Mouse (Mus musculus): ENCODE measurements at regions not wholly inside any gene's neighbourhood (a gene's known extent, or its start where the extent isn't known, plus 50 kb on each side); places are given as distances from the start of the nearest gene placed in this dataset.

DNA sequence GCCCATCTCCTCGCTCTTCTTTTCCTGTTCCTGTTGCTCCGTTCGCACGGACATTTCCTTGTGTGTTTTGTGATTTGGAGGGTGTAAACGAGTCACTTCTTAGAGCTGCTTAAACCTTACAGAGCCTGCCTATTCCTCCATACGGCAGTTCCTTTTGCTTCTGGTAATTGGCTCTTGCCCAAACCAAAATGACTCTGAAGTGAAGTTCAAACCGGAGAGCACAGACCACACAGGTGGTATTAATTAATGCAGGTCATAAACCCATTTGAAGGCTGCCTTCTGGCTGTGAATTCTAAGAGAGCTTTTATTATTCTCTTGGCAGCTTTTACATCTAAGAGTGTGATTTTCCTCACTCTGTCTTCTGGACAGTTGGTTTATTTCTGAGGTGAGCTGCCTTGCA lies 291.1 kb downstream of the Adamts20 start:
- TF ChIP-seq EP300 (IDR thresholded peaks at IDR 0.05; ENCODE audit: low read depth): no peak
- no peak for TF ChIP-seq CTCF (IDR thresholded peaks at IDR 0.05; ENCODE audit: low read depth)
- H3K4me3 ChIP-seq (ENCODE audit: insufficient read depth in 1 of 2, low read depth in 2 of 2, low read length in 2 of 2): no peak overlapping the region
- no peak for ATAC-seq (ENCODE audit: insufficient read depth)
- DNase-seq (ENCODE audit: low read depth in 3 of 3, low spot score in 3 of 3): no peak
- no peaks in the 10 kb centered on the region for H3K36me3 ChIP-seq (replicated peaks; ENCODE audit: control insufficient read depth, insufficient read depth, low read depth)
- H3K27me3 ChIP-seq (ENCODE audit: control insufficient read depth, insufficient read depth, low read length): no peaks in the 10 kb centered on the region
- no peak overlapping the region for H3K9ac ChIP-seq (replicated peaks)
- no peak overlapping the region for H3K27ac ChIP-seq
- no peaks in the 10 kb centered on the region for H3K9me3 ChIP-seq (ENCODE audit: control insufficient read depth, low read length)
- H3K4me1 ChIP-seq (replicated peaks; ENCODE audit: control insufficient read depth in 2 of 2, insufficient read depth in 2 of 2, low read length in 1 of 2): no peaks in the 10 kb centered on the region
- WGBS (ENCODE audit: insufficient replicate concordance): 54% methylated on average over 7 of the region's 7 CpGs
- no peak overlapping the region for H3K4me2 ChIP-seq (ENCODE audit: low read depth)

DNA sequence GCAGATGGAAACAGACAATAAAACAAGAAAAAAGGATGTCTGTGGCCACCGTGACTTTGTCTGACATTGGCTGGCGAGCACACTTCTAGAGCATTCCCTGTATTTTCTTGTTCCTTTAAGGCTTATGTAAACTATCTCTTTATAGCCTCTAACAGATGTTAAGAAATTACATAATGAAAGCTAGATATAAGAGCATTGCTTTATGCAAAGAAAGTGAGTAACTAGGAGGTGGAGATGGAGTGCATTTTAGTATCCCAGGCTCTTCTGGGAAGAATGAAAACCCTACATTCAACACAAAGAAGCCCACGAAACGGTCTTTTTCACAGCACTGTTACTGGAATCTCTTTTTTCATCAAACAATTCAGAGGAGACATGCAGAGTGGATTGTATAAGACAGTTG lies 304.4 kb downstream of the Adamts20 start:
- H3K9me3 ChIP-seq (ENCODE audit: control insufficient read depth, low read length): no peaks in the 10 kb centered on the region
- ATAC-seq (ENCODE audit: insufficient read depth): no peak
- H3K27ac ChIP-seq: no peak overlapping the region
- no peak overlapping the region for H3K4me3 ChIP-seq (ENCODE audit: insufficient read depth in 1 of 2, low read depth in 2 of 2, low read length in 2 of 2)
- H3K36me3 ChIP-seq (replicated peaks; ENCODE audit: control insufficient read depth, insufficient read depth, low read depth): no peaks in the 10 kb centered on the region
- no peak for TF ChIP-seq CTCF (IDR thresholded peaks at IDR 0.05; ENCODE audit: low read depth)
- no peak for TF ChIP-seq EP300 (IDR thresholded peaks at IDR 0.05; ENCODE audit: low read depth)
- no peaks in the 10 kb centered on the region for H3K27me3 ChIP-seq (ENCODE audit: control insufficient read depth, insufficient read depth, low read length)
- no peaks in the 10 kb centered on the region for H3K4me1 ChIP-seq (replicated peaks; ENCODE audit: control insufficient read depth in 2 of 2, insufficient read depth in 2 of 2, low read length in 1 of 2)
- WGBS (ENCODE audit: insufficient replicate concordance): 67% methylated on average over 4 of the region's 4 CpGs
- H3K9ac ChIP-seq (replicated peaks): no peak overlapping the region
- DNase-seq (ENCODE audit: low read depth in 3 of 3, low spot score in 3 of 3): no peak
- no peak overlapping the region for H3K4me2 ChIP-seq (ENCODE audit: low read depth)

DNA sequence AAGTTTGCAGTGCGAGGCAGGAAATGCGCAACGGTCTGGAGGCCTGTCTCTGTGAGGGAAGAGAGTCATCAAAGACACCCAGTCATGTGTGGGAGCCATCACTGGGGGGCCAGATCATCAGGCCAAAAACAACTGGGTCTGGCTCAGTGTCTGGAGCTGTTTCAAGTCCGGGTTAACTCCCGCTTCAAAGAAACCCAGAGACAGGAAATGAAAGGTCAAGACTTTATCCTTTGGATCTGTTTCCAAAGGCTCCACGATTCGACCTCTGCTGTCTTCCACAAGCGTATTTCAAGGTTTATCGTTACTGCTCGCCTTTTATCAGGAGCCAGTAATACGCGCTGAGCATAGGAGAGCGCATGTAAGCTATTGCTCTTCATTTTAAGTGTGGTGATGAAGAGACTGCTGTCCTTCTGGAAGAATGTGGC lies 325.7 kb downstream of the Adamts20 start:
- no peak overlapping the region for H3K27ac ChIP-seq
- no peak overlapping the region for H3K9ac ChIP-seq (replicated peaks)
- H3K36me3 ChIP-seq (replicated peaks; ENCODE audit: control insufficient read depth, insufficient read depth, low read depth): no peaks in the 10 kb centered on the region
- 61% methylated on average over 13 of the region's 13 CpGs for WGBS (ENCODE audit: insufficient replicate concordance)
- no peak for TF ChIP-seq EP300 (IDR thresholded peaks at IDR 0.05; ENCODE audit: low read depth)
- no peak for TF ChIP-seq CTCF (IDR thresholded peaks at IDR 0.05; ENCODE audit: low read depth)
- H3K4me3 ChIP-seq (ENCODE audit: insufficient read depth in 1 of 2, low read depth in 2 of 2, low read length in 2 of 2): no peak overlapping the region
- H3K4me2 ChIP-seq (ENCODE audit: low read depth): no peak overlapping the region
- no peaks in the 10 kb centered on the region for H3K4me1 ChIP-seq (replicated peaks; ENCODE audit: control insufficient read depth in 2 of 2, insufficient read depth in 2 of 2, low read length in 1 of 2)
- ATAC-seq (ENCODE audit: insufficient read depth): no peak
- H3K9me3 ChIP-seq (ENCODE audit: control insufficient read depth, low read length): no peaks in the 10 kb centered on the region
- DNase-seq (ENCODE audit: low read depth in 3 of 3, low spot score in 3 of 3): no peak
- H3K27me3 ChIP-seq (ENCODE audit: control insufficient read depth, insufficient read depth, low read length): no peaks in the 10 kb centered on the region

DNA sequence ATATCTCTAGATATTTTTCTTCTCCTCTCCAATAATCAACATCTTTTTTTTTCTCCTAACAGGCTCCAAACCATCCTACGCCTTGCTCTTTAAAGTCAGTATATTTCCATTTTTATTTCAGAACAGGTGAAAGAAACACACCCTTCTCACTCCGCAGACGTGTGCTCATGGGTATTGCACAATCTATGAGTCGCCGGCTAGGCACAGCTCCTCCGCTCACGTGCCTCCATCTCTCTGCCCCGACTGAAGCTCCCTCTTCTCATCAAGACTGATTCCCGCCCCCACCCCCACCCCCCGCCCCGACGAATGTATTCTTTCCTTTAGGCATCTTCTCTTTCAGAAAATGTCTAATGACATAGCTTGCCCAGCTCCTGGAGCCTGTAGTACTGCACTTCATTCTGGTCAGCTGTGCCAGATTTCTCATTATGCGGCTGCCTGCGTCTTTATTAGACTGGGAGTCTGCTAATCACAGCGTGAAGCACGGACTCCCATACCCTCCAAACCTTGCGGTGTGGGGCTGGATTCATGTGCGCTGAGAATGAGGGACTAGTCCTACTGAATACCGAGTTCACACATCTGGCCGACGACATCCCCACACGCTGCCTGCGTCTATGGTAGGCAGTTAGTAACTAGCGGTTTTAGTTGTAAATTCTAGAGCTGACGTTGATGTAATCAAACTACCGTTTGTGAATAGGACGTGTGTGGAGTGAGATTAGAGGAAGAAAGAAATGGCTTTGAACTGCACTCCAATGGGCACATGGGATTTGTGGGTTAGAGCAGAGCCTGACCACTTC lies 327.9 kb downstream of the Adamts20 start:
- WGBS (ENCODE audit: insufficient replicate concordance): 69% methylated on average over 27 of the region's 27 CpGs
- Histone ChIP-seq H3K4me3 (ENCODE audit: insufficient read depth in 1 of 2, low read depth in 2 of 2, low read length in 2 of 2) (no peak overlapping the region), H3K4me1 (replicated peaks; ENCODE audit: control insufficient read depth in 2 of 2, insufficient read depth in 2 of 2, low read length in 1 of 2) (no peaks in the 10 kb centered on the region), H3K27ac (no peak overlapping the region), H3K9me3 (ENCODE audit: control insufficient read depth, low read length) (no peaks in the 10 kb centered on the region), H3K4me2 (ENCODE audit: low read depth) (no peak overlapping the region), H3K36me3 (replicated peaks; ENCODE audit: control insufficient read depth, insufficient read depth, low read depth) (no peaks in the 10 kb centered on the region), H3K9ac (replicated peaks) (no peak overlapping the region), H3K27me3 (ENCODE audit: control insufficient read depth, insufficient read depth, low read length) (no peaks in the 10 kb centered on the region)
- TF ChIP-seq EP300 (IDR thresholded peaks at IDR 0.05; ENCODE audit: low read depth) (no peak), CTCF (IDR thresholded peaks at IDR 0.05; ENCODE audit: low read depth) (no peak)
- DNase-seq (ENCODE audit: low read depth in 3 of 3, low spot score in 3 of 3): no peak
- ATAC-seq (ENCODE audit: insufficient read depth): no peak

DNA sequence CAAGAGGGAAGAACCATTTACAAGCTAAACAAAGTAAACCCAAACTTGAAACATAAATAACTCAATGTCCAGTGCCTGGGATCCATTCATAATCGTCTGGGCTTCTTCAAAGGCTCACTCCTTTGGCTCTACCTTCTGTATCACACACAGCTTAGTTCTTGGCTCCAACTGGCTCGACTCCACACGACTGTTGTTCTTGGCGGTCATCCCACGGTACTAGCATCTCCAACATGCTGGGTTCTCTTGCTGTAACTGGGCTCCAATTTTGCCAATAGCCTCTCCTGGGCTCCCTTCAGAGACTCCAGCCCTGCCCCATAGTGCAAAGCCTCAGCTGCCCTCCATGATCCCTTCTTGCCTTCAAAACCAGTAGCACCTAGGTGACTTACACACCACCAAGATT lies 352.4 kb downstream of the Adamts20 start:
- H3K9me3 ChIP-seq (ENCODE audit: control insufficient read depth, low read length): no peaks in the 10 kb centered on the region; the same call in 1 of the 2 replicates
- no peaks in the 10 kb centered on the region for H3K4me1 ChIP-seq (replicated peaks; ENCODE audit: control insufficient read depth in 2 of 2, insufficient read depth in 2 of 2, low read length in 1 of 2)
- TF ChIP-seq CTCF (IDR thresholded peaks at IDR 0.05; ENCODE audit: low read depth) (no peak), EP300 (IDR thresholded peaks at IDR 0.05; ENCODE audit: low read depth) (no peak)
- ATAC-seq (ENCODE audit: insufficient read depth) (no peak), DNase-seq (ENCODE audit: low read depth in 3 of 3, low spot score in 3 of 3) (no peak)
- H3K4me2 ChIP-seq (ENCODE audit: low read depth): no peak overlapping the region
- no peak overlapping the region for H3K9ac ChIP-seq (replicated peaks)
- no peaks in the 10 kb centered on the region for H3K36me3 ChIP-seq (replicated peaks; ENCODE audit: control insufficient read depth, insufficient read depth, low read depth)
- H3K4me3 ChIP-seq (ENCODE audit: insufficient read depth in 1 of 2, low read depth in 2 of 2, low read length in 2 of 2): no peak overlapping the region
- no peak overlapping the region for H3K27ac ChIP-seq
- H3K27me3 ChIP-seq (ENCODE audit: control insufficient read depth, insufficient read depth, low read length): no peaks in the 10 kb centered on the region
- WGBS (ENCODE audit: insufficient replicate concordance): 48% methylated on average over 5 of the region's 5 CpGs

Data from liver, embryonic 14.5 days (tissue).